Mouse (Mus musculus) heart, embryonic 14.5 days (tissue): ENCODE results near the gene Icam2. TPM values are rescaled to one million over a fixed set of nuclear protein-coding genes. Genes with fewer than 3 reads are reported as not detected.

ENCODE experiments used
- ATAC-seq: fragments of 200-750 bp; cut with Nextera tagmentation; 2 replicates; pipeline ENCODE4 v1.8.0; 2017; ENCODE audit warnings: low read depth, moderate TSS enrichment; ENCODE audit not compliant: insufficient number of reproducible peaks, insufficient read depth, low FRiP score
- H3K27ac ChIP-seq, 2 experiments: fragments of 200-500 bp in 1 of 2; fragments of 300-500 bp in 1 of 2; sonication (generic) in 1 of 2; replicated peaks in 1 of 2; 2 replicates each; pipeline ENCODE4 v1.5.1; 2012 to 2014; ENCODE audit warnings: low read depth in 2 of 2, low read length in 2 of 2, control low read depth in 1 of 2, mild to moderate bottlenecking in 1 of 2, mixed read lengths in 1 of 2; ENCODE audit not compliant: control insufficient read depth in 1 of 2, insufficient read depth in 1 of 2
- H3K27me3 ChIP-seq: fragments of 300-500 bp; sonication (generic); 2 replicates; pipeline ENCODE4 v1.6.1; 2014; ENCODE audit warnings: mild to moderate bottlenecking, low read length, control low read depth; ENCODE audit not compliant: control insufficient read depth, insufficient read depth
- H3K36me3 ChIP-seq: fragments of 300-500 bp; sonication (generic); 2 replicates; pipeline ENCODE4 v1.6.1; 2014; ENCODE audit warnings: mild to moderate bottlenecking, control low read depth, low read length, mixed read lengths; ENCODE audit not compliant: control insufficient read depth, insufficient read depth
- H3K4me1 ChIP-seq, 2 experiments: fragments of 200-500 bp in 1 of 2; fragments of 300-500 bp in 1 of 2; sonication (generic) in 1 of 2; 2 replicates each; pipeline ENCODE4 v1.6.1; 2012 to 2014; ENCODE audit warnings: low read length in 2 of 2, control low read depth in 1 of 2, mixed read lengths in 1 of 2; ENCODE audit not compliant: control insufficient read depth in 2 of 2, insufficient read depth in 2 of 2
- H3K4me2 ChIP-seq: fragments of 300-500 bp; sonication (generic); 2 replicates; pipeline ENCODE4 v1.6.1; 2014; ENCODE audit warnings: mild to moderate bottlenecking, low read length
- H3K4me3 ChIP-seq, 2 experiments: fragments of 200-500 bp in 1 of 2; fragments of 300-500 bp in 1 of 2; sonication (generic) in 1 of 2; 2 replicates each; pipeline ENCODE4 v1.5.1; 2012 to 2014; ENCODE audit warnings: low read length in 2 of 2, mild to moderate bottlenecking in 2 of 2, control low read depth in 1 of 2, low read depth in 1 of 2, moderate library complexity in 1 of 2; ENCODE audit not compliant: control insufficient read depth in 1 of 2, insufficient read depth in 1 of 2
- H3K9ac ChIP-seq: fragments of 300-500 bp; sonication (generic); 2 replicates; pipeline ENCODE4 v1.6.1; 2014; ENCODE audit warnings: mild to moderate bottlenecking, low read length
- H3K9me3 ChIP-seq: fragments of 300-500 bp; sonication (generic); 2 replicates; pipeline ENCODE4 v1.6.1; 2016; ENCODE audit warnings: low read length, control low read depth; ENCODE audit not compliant: control insufficient read depth
- WGBS: fragments of 180-500 bp; shearing (Covaris S2); extraction: QIAGEN DNeasy Blood & Tissue Kit; methylation state at CpG from one replicate; pipeline ENCODE4 v1.1.7; 2014; 5-methylcytosine and 5-hydroxymethylcytosine counted together
- polyA plus RNA-seq: library from polyadenylated mRNA; unstranded; fragments of >200 nt; fragmentation: Nextera tagmentation; extraction: Ambion mirVana; gene quantifications from 2 replicates; pipeline ENCODE4 v1.2.1, GENCODE M21; 2014

Icam2 gene
- polyA plus RNA-seq, 1 experiment from 2014 or later: 105 TPM

DNA sequence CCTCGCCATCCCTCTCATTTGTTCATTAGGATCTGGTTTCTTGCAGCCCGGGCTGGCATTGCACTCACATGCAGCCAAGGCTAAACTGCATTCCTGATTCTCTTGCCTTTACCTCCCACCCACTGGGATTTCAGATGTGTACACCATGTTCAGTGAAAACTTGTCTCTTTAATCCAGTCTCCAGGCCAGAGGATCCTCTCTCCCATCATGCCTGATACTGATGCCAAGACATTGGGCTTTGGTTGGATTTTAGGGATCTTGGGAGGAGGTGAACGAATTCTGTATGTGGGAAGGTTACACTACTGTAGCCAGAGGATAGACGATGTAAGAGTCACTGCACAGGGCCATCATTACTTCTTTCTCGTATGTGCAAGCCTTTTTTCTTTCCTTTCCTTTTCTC lies 37.3 kb upstream of the Icam2 start:
- WGBS: 89% methylated on average over 5 of the region's 5 CpGs
- no peak for ATAC-seq

DNA sequence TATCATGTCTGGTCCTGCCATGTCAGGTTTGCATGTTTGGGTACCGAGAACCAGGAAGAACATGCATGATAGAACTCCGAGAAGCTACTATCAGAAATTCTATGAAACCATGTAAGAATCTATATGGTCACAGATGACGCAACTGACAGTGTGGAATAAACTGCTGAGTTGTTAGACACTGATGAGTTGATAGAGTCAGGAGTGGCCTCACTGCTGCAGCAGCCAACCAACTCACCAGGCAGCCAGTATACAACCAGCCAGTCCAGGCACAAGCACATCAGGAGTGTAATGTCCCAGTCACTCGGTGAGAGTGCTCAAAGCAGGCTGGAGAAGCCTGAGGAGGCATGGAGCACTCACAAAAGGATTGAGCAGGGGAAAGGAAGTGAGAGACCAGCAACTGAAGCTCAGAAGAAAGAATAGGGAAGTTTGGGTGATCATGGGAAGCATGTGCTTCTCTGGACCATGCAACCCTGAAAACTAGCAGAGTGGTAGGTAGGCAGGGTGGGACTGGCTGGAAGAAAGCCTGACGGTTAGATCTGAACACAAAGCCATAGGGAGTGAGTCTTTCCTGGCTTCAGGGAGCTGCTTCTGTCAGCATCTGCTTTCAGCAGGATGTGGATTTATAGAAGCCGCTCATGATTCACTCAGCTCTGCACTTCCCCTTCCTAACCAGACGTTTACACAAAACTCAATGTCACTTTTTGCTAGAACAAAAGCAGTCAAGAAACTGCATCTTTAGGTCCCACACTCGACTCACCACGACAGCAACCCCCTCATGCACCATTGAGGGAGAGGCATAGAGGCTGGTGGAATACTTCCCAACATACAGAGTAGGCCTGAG lies 31.6 kb upstream of the Icam2 start:
- peaks cover 22% of the 10 kb centered on the region; the same call in 1 of the 2 replicates for H3K36me3 ChIP-seq
- H3K4me2 ChIP-seq: no peak overlapping the region
- peaks cover 0 to 4% of the 10 kb centered on the region in 2 experiments; a peak in 1 of 4 replicates for H3K4me1 ChIP-seq
- ATAC-seq: no peak; the same call in 1 of the 2 replicates
- H3K9ac ChIP-seq: no peak overlapping the region
- H3K9me3 ChIP-seq: no peaks in the 10 kb centered on the region
- no peak overlapping the region for H3K4me3 ChIP-seq
- H3K27ac ChIP-seq: peak overlapping the region in 1 of 2 experiments; percentile 9; a peak in 1 of 4 replicates
- 70% methylated on average over 9 of the region's 9 CpGs for WGBS
- H3K27me3 ChIP-seq: no peaks in the 10 kb centered on the region

More for the DNA sequence above, 37.3 kb upstream of the Icam2 start:
- Histone ChIP-seq H3K4me1 (peaks cover 0 to 4% of the 10 kb centered on the region in 2 experiments; a peak in 3 of 4 replicates), H3K9ac (no peak overlapping the region), H3K27me3 (no peaks in the 10 kb centered on the region), H3K36me3 (peaks cover 21% of the 10 kb centered on the region), H3K4me2 (no peak overlapping the region), H3K27ac (no peak overlapping the region), H3K9me3 (no peaks in the 10 kb centered on the region), H3K4me3 (no peak overlapping the region)

DNA sequence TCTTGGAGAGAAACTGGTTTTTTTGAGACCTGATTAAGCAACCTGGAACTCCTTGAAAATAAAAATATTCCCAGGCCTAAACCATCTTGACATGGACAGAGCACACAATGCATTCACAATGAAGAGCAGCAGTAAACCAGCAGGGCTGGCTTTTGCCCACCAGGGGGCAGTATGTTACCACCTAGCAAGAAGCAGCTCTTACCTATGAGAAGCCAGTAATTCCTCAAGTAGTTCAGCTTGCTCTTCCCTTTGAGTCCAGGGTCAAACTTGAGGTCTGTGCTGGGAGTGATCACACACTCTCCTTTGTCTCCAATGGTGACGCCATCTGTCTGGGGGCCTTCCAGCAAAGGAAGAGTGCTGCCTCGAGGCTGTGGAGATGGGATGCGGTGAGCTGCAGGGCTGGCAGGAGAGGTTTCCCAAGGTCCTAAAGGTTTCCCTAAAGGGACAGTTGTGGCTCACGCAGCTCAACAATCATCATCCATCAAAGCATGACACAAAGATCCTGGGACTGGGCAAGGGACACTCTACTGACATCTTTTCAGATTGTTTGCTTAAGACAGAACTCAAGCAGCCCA lies 30.8 kb upstream of the Icam2 start:
- Histone ChIP-seq H3K36me3 (peaks cover 27% of the 10 kb centered on the region; the same call in 1 of the 2 replicates), H3K4me1 (peaks cover 0 to 4% of the 10 kb centered on the region in 2 experiments; a peak in 1 of 4 replicates), H3K27me3 (no peaks in the 10 kb centered on the region), H3K4me3 (no peak overlapping the region), H3K9ac (no peak overlapping the region), H3K4me2 (no peak overlapping the region), H3K9me3 (no peaks in the 10 kb centered on the region), H3K27ac (no peak overlapping the region)
- ATAC-seq: no peak
- 47% methylated on average over 4 of the region's 4 CpGs for WGBS

DNA sequence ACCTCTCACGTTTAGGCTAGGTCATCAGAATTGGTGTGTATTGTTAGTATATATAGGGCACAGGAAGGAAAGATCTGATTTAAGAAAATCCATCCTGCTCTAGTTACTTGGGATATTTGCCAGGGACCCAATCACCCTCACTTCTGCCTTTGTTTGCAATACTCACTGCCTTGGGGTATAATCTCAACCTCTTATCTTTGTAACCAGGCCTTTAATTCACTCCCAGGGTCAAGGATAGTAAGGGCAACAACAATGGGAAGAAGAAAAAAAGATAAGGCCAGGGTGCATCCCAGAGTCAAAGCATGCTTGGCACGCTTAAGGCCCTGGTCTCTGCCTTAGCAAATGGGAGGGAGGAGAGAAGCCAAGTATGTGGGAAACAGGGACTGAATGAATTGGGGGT lies 30.0 kb upstream of the Icam2 start:
- ATAC-seq: no peak
- H3K27ac ChIP-seq: no peak overlapping the region; a peak in 1 of 4 replicates
- no peak overlapping the region for H3K9ac ChIP-seq
- WGBS: 80% methylated on average over 2 of the region's 2 CpGs
- no peak overlapping the region for H3K4me3 ChIP-seq
- peaks cover 30% of the 10 kb centered on the region for H3K36me3 ChIP-seq
- no peak overlapping the region for H3K4me2 ChIP-seq
- no peaks in the 10 kb centered on the region for H3K4me1 ChIP-seq
- no peaks in the 10 kb centered on the region for H3K27me3 ChIP-seq
- no peaks in the 10 kb centered on the region for H3K9me3 ChIP-seq

DNA sequence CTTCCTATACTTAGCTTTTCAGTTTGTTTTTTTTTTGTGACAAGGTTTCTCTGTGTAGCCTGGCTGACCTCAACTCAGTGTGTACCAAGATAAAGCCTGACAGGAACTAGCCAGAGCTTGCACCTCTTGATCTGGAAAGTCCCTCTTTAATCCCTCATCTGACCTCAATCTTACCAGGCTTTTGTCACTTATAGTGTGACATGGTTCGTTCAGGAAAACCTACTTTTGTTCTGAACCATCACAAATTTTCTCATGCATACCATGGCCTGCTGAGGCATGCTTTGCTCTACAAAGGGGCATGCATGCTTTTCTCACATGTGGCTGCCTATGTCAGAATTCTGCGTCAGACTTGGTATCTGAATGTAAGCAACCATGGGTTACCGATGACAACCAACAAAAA lies 28.5 kb upstream of the Icam2 start:
- H3K27me3 ChIP-seq: no peaks in the 10 kb centered on the region
- no peaks in the 10 kb centered on the region for H3K4me1 ChIP-seq
- no peak for ATAC-seq
- WGBS: 54% methylated on average over 3 of the region's 3 CpGs
- H3K36me3 ChIP-seq: peaks cover 27% of the 10 kb centered on the region
- no peak overlapping the region for H3K4me3 ChIP-seq
- H3K9ac ChIP-seq: peak overlapping the region; percentile 22; the same call in 1 of the 2 replicates
- no peak overlapping the region for H3K4me2 ChIP-seq
- H3K27ac ChIP-seq: no peak overlapping the region
- no peaks in the 10 kb centered on the region for H3K9me3 ChIP-seq

DNA sequence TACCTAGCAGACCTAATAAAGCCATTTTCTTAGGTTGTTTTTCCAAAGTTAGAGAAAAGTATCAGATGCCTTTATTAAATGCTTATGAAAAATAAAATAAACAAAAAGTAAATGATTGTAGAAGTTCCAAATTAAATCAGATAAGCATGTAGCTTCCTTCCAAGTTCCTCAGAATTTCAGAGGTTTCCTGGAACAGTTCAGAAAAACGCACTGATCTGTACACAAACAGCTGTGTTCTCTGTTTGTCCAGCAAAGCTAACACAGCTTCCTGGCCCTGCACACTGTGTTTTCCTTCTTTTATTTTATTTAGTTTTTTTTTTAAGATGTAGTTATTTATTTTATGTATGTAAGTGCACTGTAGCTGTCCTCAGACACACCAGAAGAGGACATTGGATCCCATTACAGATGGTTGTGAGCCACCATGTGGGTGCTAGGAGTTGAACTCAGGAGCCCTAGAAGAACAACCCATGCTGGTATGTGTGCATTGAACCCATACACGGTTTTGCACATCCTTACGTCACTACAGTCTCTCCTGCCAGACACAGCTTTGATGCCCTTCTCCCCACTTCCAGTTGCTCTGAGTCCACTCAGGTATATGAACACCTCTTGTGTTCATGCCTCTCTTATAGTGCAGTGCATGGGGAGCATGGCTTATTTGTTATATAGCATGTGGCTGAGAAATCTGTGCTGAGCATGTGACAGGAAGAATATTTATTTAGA lies 24.9 kb upstream of the Icam2 start:
- Histone ChIP-seq H3K36me3 (peaks cover 23% of the 10 kb centered on the region), H3K4me1 (no peaks in the 10 kb centered on the region), H3K4me2 (no peak overlapping the region), H3K9me3 (no peaks in the 10 kb centered on the region), H3K27me3 (no peaks in the 10 kb centered on the region), H3K27ac (no peak overlapping the region), H3K4me3 (no peak overlapping the region), H3K9ac (no peak overlapping the region)
- no peak for ATAC-seq
- 74% methylated on average over 3 of the region's 3 CpGs for WGBS

DNA sequence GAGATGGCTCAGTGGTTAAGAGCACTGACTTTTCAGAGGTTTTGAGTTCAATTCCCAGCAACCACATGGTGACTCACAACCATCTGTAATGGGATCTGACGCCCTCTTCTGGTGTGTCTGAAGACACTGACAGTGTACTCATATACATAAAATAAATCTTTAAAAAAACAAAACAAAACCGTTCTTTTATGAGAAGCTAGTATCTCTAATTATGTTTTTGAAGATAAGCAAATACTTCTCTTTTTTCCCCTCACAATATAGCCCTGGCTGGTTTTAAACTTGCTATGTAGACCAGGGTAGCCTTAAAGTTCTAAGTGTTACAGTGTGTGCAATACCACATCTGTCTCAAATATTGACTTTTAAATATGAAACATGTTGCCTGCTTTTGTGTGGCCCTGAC lies 23.3 kb upstream of the Icam2 start:
- peaks cover 36% of the 10 kb centered on the region for H3K36me3 ChIP-seq
- H3K27ac ChIP-seq: no peak overlapping the region
- H3K4me3 ChIP-seq: no peak overlapping the region
- ATAC-seq: no peak
- no peaks in the 10 kb centered on the region for H3K27me3 ChIP-seq
- no peaks in the 10 kb centered on the region for H3K9me3 ChIP-seq
- WGBS: 78% methylated on average over 2 of the region's 2 CpGs
- no peak overlapping the region for H3K9ac ChIP-seq
- H3K4me1 ChIP-seq: no peaks in the 10 kb centered on the region
- no peak overlapping the region for H3K4me2 ChIP-seq
